Mouse (Mus musculus): Measurements from ENCODE around the gene Gm10271.

The Gm10271 gene

GRCm38 (mm10) chr10:116978841-116979240 is 6.4 kb upstream of the Gm10271 start:
- no peak for DNase-seq (ENCODE audit: low read depth, low spot score)

GRCm38 (mm10) chr10:116977858-116978257 is 5.4 kb upstream of the Gm10271 start:
- DNase-seq (ENCODE audit: low read depth, low spot score): no peak

GRCm38 (mm10) chr10:116977455-116977854 is 5.0 kb upstream of the Gm10271 start:
- no peak for DNase-seq (ENCODE audit: low read depth, low spot score)

- no peak for DNase-seq (ENCODE audit: low read depth, low spot score)
These were observed 3.7 kb downstream of the Gm10271 start for GRCm38 (mm10) chr10:116968741-116969140.

DNA sequence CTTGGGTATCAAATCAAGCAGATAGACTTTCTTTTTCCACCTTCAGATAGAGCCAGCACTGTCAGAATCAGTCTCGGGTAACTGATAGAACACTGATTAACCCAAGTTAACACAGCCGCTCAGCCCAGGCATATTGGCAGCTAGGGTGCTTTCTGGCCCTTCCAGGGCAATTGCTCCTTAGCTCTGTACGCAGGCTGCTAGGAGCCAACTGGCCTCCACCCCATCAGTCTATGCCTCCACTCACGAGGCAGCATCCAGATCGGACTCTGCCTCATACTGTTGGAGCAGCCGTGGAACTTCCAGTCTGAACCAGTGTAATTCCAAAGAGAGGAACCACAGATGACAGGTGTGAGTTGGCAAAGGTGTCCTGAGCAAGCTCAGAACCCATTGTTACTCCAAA is 6.3 kb downstream of the Gm10271 start:
- DNase-seq (ENCODE audit: low read depth, low spot score): no peak

GRCm38 (mm10) chr10:116965297-116965696 is 7.1 kb downstream of the Gm10271 start:
- no peak for DNase-seq (ENCODE audit: low read depth, low spot score)

DNA sequence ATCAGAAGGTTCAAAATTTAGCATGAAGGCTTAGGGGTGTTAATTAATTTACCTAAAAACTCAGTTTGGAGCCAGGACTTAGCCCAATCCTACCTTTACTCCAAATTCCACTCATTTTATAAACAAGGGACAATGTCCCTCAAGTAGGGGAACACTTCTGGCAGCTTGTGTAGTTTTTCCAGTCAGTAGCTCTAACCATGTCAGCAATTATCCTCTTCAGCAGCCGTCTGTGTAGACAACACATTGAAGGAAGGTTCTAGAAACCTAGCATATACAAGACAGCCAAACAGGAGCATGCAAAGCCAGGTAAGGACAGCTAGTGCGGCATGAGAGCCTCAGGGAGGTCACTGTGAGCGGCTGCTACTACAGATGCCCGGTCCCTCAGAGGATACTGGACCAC is 7.8 kb downstream of the Gm10271 start:
- no peak for DNase-seq (ENCODE audit: low read depth, low spot score)

- DNase-seq (ENCODE audit: low read depth, low spot score): peak; percentile 34
These were observed 8.3 kb downstream of the Gm10271 start for GRCm38 (mm10) chr10:116964084-116964483.

DNA sequence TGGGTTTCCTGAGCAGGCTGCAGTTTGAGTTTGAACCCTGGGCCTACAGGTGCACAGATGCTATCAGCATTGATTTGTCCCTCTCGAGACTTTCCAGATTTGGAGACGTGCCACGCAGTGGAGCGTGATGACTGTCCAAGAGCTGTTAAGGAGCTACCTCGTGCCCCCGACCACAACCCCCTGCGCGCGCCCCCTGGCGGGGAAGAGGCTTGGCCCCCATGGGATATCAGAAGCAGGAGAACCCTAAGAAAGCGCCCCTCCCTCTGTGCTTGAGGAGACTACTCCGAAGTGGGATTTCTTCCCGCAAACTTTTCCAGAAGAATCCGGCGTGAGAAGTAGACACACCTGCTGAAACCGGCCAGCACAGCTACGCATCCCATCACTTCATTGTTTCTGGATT is 9.6 kb downstream of the Gm10271 start:
- peak; percentile 64 for DNase-seq (ENCODE audit: low read depth, low spot score)

GRCm38 (mm10) chr10:116962152-116962551 is 10.3 kb downstream of the Gm10271 start:
- no peak for DNase-seq (ENCODE audit: low read depth, low spot score)

DNA sequence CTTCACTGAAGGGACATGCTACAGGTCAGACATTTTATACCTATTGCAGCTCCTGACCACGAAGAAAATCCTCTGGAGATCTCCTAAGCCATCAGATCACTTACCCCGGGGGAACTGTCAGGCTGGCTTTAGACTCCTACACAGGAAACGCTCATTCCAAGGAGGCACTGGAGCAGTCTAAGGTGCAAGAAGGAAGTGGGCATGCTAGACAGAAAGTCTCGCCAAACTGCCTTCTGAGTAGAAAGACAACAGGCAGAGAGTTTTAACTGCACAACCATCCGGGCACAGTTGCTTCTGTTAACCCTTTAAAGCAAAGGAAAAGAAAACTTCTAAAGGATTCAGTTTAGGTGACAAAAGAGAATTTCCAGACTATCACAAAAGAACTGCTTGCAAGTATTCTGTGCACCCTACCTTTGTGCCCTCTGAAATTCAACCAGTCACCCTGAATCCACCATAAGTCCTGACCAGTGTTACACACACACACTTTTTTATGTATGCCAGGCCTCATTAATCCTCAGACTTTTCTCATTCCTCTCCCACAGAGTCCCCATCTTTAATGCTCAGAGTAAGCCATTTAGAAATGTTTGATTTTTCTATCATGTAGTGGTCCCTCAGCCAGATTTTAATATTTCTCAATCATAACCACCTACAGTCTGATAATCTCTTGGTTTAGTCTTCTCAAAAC is 14.4 kb downstream of the Gm10271 start:
- DNase-seq (ENCODE audit: low read depth, low spot score): no peak

DNA sequence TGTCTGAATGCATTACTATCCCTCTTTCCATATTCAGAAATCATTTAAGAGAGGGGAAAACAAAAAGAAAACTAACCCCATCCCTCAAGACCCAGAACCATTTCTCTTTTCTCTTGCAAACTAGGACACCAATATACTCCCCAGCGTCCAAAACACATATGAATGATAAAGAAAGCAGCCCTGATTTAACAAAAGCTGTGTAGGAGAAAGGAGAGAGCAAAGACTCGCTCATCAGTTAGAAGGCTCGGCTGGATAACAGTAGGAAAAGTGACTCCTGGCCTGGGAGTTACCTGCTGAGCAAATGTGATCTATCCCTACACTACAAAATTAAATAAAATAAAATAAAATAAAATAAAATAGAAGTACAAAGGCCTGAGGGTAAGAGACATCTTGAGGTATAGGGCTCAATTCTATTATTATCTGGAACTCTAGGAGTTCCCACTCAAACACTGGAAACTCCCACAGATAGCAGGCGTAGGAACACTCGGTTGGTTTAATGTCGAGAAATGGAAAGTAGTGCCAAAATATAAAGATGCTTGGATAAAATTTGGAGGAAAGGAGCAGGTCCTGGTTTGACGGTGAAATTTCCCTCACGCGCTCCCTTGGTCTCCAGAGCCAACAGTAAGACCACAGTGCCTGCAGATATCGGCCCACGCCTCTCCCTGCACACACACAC is 15.8 kb downstream of the Gm10271 start:
- DNase-seq (ENCODE audit: low read depth, low spot score): peak; percentile 56

DNA sequence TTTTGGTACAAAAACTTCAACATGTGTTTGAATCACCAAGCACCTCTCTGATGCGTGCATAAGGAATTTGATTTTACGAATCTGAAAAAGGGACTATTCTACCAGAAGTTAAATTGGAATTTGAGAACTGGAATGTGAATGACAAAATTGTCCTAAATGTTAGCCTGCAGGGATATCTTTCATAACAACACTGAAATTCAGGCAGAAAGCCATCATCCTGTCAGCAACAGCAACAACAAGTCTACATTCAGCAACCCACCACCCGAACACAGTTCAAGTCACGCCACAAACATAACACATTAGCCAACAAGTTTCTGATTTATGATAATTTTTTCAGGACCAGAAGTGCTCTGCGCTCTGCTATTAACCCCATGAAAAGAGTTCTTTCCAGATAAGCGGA is 17.2 kb downstream of the Gm10271 start:
- no peak for DNase-seq (ENCODE audit: low read depth, low spot score)

GRCm38 (mm10) chr10:116950886-116951285 is 21.5 kb downstream of the Gm10271 start:
- DNase-seq (ENCODE audit: low read depth, low spot score): peak; percentile 23

DNA sequence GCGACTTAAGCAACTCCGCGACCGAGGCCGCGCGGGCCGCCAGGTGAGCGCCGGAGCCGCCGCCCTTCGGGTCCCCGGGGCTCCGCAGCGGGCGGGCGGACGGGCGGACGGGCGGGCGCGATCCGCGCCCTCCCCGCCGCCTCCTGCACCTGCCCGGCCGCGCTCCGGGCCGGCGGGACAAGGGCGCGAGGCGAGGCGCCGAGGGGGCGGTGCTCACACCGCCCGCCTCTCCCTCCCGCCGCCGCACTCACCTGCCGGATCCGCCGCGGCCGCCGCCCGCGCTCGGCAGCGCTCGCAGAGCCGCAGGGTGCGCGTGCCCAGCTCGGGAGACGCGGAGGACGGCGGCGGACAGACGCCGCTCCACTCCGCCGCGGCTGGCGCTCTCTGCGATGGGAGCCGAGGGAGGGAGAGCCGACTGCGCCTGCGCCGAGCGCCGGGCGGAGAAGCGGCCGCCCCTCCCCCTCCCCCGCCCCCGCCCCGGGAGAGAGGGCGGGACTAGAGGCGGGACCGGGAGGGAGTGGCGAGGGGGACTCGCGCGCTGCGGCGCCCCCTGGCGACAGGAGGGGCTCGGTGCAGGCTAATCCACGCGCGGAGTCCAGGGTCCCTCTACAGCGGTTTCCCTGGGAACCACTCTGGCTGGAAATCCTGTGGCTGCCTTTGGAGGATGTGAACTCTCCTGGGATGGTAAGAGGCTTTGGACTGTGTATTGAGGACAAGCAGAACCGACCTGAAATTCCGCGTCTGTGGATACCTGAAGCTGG is 22.2 kb downstream of the Gm10271 start, which contains the start of gene Rab3ip:
Rab3ip (minus strand) TSS at position 761 of the 761 bp plus-strand sequence.
- peak; percentile 85 for DNase-seq (ENCODE audit: low read depth, low spot score)

GRCm38 (mm10) chr10:116949111-116950008 is 23.0 kb downstream of the Gm10271 start:
- peak; percentile 71 for DNase-seq (ENCODE audit: low read depth, low spot score)

DNA sequence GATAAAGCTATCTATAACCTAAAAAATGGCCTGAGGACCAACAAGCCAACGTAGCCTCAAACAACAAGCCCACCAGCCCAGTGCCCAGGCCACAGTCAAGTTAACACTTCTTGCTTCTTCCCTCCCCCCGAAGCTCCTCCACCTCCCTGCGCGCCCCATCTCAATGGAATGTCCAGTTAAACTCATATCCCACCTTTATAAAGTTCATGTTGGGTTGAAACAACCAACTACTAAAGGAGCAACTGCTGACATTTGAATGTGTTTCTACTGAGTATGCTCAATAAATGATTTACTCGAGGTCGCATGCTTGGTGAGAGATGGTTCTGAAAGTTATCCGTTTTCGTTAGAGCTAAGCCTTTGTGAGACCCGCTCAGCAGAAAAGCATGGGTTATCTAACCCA is 24.0 kb downstream of the Gm10271 start:
- no peak for DNase-seq (ENCODE audit: low read depth, low spot score)

- no peak for DNase-seq (ENCODE audit: low read depth, low spot score)
These were observed 27.5 kb downstream of the Gm10271 start for GRCm38 (mm10) chr10:116944940-116945339.

- DNase-seq (ENCODE audit: low read depth, low spot score): peak; percentile 26
These were observed 28.3 kb downstream of the Gm10271 start for GRCm38 (mm10) chr10:116944144-116944543.

DNA sequence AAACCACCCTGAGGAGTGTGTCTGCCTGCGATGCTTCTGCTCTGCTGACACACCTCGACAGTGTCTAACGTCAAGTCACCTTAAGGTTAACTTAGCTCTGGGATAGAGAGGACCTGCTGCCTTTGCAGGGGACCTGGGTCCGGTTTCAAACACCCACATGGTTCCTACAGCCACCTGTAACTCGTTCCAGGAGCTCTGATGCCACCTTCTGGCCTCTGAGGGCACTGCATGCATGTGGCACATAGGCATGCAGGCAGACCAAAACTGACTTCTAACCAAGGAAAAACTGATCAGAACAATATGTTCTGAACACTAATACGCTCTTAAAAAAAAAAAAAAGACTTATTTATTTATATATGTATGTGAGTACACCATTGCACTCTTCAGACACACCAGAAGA is 29.4 kb downstream of the Gm10271 start:
- peak; percentile 78 for DNase-seq (ENCODE audit: low read depth, low spot score)

GRCm38 (mm10) chr10:116935028-116935427 is 37.4 kb downstream of the Gm10271 start:
- DNase-seq (ENCODE audit: low read depth, low spot score): peak; percentile 30

Measured in R1 (cell line).